Mouse (Mus musculus): ENCODE measurements around the gene Atp6v0a4.

DNA sequence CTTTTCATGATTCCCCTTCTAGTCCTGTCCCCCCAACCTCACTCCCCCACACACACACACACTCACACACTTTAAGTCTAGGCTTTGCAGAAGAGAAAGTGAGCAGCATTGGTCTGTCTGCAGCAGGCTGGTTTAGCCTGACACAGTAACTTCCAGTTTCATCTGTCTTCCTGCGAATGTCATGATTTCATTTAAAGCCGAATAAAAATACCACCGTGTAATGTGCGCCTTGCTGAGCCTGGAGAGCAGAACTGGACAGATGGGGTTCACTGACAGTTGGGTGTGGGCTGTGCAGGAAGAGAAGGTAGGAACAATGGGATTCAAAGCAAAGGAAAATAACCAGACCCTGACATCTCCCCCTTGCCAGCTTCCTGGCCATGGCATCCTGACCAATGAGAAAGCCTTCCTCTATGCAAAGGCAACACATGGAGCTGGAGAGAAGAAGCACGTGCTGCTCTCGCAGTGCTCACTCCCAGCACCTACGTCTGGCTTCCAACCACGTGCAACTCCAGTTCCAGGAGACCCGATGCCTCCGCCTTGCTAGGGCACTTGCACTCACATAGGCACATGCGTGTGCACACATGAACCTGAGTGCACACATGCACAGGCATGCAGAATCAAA, 58.8 kb downstream of the Atp6v0a4 start:
- TF ChIP-seq TCF12 (IDR thresholded peaks at IDR 0.05; ENCODE audit: insufficient read depth, poor library complexity, severe bottlenecking): no peak
- TF ChIP-seq POLR2AphosphoS2 (IDR thresholded peaks at IDR 0.05; ENCODE audit: insufficient read length, low read depth): no peak
- TF ChIP-seq USF1 (IDR thresholded peaks at IDR 0.05; ENCODE audit: low read depth): no peak
- no peak for TF ChIP-seq CEBPB (IDR thresholded peaks at IDR 0.05; ENCODE audit: insufficient read depth, poor library complexity, severe bottlenecking)
- no peak for TF ChIP-seq POLR2A (IDR thresholded peaks at IDR 0.05; ENCODE audit: insufficient read length, low read depth)
- no peak for TF ChIP-seq MAX (IDR thresholded peaks at IDR 0.05; ENCODE audit: low read depth)
- no peak for TF ChIP-seq MYOG (IDR thresholded peaks at IDR 0.05; ENCODE audit: control insufficient read depth in 1 of 3, insufficient read depth in 1 of 3, insufficient read length in 2 of 3, low read depth in 2 of 3)
- TF ChIP-seq E2F4 (IDR thresholded peaks at IDR 0.05; ENCODE audit: insufficient read depth): no peak
